Mouse (Mus musculus): ENCODE data around the gene Ipo7.
"Not testable (repeated sequence)": the region's sequence is repeated elsewhere in the genome, so short reads cannot be mapped to it uniquely, and the experiment has no call there.

Gene Ipo7

GRCm38 (mm10) chr7:110018117-110018630 is at the start of gene Ipo7:
Gene Ipo7 (plus strand): TSS chr7:110018274.
- DNase-seq (ENCODE audit: low read depth, low spot score) = peak; percentile 87

DNA sequence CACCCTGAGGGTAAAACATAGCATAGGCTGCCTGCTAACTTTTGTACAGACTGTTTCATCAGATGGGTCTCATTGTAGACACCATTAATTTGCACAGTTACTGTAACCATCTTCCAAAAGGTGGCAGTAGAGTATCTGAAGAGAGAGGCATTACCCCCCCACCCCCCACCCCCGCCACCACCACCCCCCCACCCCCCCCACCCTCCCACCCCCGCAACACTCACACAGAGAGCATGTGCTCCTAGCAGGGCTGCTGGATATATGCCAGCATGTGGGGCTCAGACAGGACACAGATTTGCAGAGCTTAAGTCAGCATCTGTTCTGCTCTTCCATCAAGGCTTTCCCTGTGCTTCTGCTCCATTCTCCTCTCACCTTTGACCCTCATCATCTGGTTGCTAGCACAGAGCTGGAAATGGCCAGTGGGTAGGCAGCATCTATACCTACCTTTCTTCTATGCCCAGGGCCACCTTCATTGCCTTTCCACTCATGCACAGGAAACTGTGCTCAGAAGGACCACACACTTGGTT is 49.1 kb upstream of the Ipo7 start:
- DNase-seq (ENCODE audit: low read depth, low spot score) = no peak

DNA sequence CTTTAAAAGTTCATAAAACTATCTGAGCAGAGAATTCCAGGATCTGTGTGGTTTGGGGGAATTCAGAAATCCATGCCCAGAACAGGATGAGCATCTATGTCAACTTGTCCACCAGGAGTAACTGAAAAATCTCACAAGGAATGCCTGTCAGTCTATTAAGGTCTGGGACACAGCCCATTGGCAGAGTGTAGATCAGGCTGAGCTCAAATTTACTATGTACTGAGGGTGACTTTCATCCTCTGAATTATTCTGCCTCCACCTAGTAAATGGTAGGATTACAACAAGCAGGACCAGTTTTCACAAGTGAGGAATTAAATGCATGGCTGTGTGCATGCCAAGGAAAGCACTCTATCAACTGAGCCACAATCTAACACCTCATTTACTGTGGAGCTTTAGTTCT is 48.5 kb upstream of the Ipo7 start:
- DNase-seq (ENCODE audit: low read depth, low spot score) = no peak

DNA sequence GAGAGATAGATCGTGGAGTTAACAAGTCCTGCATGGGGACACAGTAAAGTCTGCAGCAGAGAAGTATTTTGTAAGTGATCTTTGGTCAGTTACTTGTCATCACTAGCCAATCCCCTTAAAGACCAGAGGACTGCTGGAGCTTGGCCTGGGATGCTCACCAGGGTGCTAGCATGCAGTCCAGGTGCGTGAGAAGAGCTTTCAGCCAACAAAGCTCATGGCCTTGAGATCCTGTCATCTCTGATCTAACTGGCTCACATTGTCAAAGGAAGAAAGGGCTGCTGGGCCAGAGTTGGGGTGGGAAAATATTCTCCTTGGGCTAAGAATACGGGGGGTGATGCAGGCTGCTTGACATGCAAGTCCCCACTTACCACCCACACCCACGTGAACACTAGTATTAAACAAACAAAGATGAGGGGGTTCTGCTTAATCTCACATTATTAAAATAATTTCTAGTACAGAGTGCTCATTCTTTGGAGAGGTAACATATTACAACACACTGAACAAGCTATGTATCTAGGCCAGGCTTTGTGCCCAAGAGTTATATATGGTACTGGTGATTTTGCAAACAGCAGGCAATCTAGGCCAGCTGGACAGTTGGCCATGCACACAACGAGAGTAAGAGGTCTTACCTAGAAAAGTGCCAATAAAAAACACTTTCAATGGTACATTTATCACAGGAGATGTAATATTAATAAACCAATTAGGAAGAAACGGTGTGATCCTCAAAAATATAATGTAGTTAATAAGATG is 41.9 kb upstream of the Ipo7 start:
- DNase-seq (ENCODE audit: low read depth, low spot score) = no peak

- DNase-seq (ENCODE audit: low read depth, low spot score) = not testable (repeated sequence)
Observed at GRCm38 (mm10) chr7:109977131-109977530, 40.9 kb upstream of the Ipo7 start.

- DNase-seq (ENCODE audit: low read depth, low spot score) = not testable (repeated sequence)
Observed at GRCm38 (mm10) chr7:109984608-109985007, 33.5 kb upstream of the Ipo7 start.

DNA sequence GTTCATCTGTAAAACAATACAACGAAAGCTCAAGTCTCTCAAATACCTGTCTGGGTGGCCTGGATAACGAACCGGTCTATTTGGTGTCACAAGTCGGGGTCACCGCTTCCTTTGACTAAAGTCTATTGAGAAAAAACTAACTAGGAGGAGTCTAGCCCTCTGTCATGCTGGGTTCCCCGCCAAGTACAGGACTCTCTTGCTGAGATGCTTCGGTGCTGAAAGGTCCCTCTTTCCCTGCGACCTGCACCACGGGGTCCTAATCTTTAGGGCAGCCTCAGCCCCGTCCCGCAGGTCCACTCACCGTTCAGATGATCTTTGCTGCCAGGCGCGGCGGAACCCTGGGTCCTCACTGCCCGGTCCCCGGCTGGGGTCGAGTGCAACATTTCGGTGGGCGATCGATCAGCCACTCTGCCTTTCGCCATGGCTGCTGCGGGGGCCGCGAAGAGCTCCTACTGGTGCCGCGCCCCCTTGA is 32.4 kb upstream of the Ipo7 start:
- no peak for DNase-seq (ENCODE audit: low read depth, low spot score)

- peak; percentile 99 for DNase-seq (ENCODE audit: low read depth, low spot score)
Observed at GRCm38 (mm10) chr7:109986133-109986669, 31.9 kb upstream of the Ipo7 start.

GRCm38 (mm10) chr7:109986775-109987174 is 31.3 kb upstream of the Ipo7 start, which contains the start of gene Tmem41b:
Gene Tmem41b (minus strand): TSS chr7:109986929.
- not testable (repeated sequence) for DNase-seq (ENCODE audit: low read depth, low spot score)

- no peak for DNase-seq (ENCODE audit: low read depth, low spot score)
Observed at GRCm38 (mm10) chr7:109991286-109991685, 26.8 kb upstream of the Ipo7 start.

DNA sequence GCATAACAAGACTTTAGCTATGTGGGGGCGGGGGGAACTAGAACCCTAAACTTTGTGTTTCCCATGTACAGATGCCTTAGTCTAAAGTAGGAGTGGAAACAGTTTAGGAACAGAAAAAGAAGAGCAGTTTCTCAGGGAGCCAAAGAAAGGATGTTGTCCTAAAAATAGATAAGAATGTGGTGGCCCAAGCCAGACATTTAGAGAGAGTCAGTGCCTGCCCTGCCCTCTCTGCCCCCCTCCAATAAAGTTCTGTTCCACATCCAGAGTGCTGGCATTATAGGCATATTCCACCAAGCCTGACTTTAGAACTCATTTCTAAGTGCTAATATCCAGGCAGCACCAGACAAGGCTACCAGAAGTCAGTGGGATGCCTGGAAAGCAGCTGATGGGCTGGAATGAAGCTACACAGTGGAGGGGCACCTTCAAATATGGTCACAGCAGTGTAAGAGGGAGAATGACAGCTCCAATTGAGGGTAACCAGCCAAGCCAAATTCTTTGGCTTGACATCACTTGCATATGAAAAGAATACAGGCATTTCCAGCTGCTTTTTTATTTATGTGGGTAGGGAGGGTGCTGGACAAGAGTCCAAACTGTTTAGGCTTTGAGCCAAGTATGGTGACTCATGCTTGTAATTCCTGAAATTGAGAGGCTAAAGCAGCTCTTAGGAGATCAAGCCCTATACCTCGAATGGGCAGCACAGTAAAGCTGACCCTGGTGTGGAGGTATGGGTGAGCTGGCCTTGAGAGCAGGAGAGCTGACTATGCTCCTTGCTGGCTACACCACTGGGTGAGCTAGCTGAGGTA is 24.7 kb upstream of the Ipo7 start:
- no peak for DNase-seq (ENCODE audit: low read depth, low spot score)

DNA sequence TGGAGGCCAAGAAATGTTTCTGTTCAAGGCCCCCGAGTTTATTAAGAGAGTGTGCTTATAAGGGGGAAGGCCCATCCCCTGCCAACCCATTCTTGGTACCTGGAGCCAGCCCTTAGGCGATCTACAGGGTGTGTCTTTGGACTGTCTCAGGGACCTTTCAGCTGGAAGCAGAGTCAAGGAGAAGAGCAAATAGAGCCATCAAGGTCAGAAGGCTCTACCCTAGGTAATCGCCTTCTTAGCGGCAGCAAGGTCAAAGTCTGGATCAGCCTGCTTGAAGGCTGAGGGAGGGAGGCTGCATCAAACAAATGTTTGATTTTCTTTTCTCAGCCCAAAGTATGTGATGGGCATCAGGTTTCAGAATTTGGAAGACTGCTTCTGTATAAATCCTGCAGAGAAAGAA is 19.7 kb upstream of the Ipo7 start:
- DNase-seq (ENCODE audit: low read depth, low spot score) = no peak

DNA sequence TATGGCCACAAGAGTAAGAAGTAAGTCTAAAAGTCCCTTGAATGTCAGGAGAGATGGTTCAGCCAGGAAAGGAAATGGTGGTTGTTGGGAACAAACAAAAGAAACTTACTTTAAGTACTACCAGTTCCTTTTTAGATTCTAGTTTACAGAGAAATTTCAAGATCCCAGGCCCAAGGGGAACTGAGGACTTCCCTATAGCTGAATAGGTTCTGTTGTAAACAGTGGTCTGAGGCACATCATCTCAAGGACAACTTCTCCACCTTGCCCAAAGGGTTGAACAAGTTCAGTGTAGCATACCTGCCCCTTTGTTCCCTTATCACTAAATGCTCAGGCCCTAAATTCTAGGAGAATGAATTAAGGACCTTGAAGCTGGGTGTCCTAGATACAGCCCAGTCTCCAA is 16.0 kb upstream of the Ipo7 start:
- no peak for DNase-seq (ENCODE audit: low read depth, low spot score)

DNA sequence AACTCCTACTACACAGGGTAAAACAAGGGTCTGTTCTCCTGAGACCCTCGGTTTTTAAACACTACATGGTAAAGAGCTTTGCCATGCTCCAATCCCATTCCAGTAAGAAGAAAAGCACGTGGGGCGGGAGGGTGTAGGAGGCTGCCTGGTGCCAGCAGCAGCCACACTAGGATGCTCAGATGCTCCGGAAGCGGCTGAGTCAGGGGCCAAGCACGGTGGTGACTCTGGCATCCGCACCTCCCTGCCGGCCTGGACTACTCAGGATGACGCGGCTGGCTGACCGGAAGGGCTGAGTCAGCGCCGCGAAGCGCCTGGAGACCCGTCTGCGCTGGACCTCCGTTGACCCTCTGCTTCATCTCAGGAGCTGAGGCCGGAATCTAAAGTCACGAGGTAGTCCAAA is 15.1 kb upstream of the Ipo7 start:
- no peak for DNase-seq (ENCODE audit: low read depth, low spot score)

DNA sequence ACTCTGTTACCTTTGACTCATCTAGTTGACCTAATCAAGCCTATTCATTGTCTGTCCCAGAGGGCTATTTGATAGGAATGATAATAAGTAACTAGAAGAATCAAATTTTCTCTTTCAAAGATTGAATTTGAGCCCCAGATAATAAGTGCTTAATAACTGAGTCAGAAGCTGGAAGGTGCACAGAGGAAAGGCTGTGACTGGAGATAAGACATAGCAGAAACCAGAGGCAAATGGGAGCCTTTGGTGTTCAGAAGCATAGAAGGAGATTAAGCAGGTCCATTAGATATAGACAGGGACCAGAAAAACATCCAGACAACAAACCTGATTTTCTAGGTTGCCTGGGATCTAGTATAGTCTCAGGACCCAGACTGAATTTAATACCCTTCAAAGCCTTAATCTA is 12.1 kb upstream of the Ipo7 start:
- no peak for DNase-seq (ENCODE audit: low read depth, low spot score)

DNA sequence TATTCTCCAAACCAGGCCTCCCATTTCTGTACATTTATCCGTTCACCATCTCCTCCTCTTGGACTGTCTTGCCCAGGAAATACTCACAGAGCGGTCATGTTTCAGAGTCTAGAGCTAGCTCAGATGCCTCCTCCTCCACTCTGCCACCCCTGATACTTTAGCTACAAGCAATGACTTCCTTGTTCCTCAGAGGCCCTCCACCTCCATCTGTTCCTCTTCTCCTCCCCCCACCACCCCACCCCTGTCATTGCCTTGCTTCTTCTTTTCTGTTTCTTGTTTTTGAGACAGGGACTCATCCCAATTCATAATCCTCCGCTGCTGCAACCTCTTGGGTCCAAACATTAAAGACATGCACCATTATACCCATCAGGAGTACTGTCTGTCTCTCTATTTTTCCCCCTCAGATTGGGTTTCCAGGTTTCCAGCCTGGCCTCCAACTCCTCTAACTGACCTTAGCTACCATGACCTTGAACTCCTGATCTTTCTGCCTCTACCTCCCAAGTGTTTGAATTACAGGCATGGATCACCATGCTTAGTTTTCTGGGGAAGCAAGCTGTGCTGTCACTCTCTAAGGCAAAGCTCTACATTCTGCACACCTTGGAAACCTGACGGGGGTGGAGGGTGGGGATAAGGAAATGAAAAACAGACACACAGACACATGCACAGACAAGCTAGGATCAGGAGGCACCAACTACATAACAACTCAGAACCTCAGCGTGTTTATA is 11.4 kb upstream of the Ipo7 start:
- DNase-seq (ENCODE audit: low read depth, low spot score) = no peak

DNA sequence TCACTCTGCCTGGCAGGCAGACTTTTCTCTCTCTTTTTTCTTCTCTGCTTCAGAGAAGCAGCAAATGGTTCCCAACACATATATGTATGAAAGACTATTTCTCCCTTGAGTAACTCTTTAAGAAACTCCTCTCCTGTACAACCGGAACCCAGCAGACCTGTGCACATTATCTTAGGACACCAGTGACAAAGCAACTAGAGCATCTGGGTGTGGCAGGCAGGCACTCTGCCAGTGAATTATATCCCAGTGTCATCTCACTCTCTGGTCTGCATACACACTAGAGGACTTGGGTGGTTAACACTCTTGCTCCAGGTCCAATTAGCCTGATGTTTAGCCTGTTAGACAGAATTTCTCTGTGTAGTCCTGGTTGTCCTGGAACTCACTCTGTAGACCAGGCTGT is 9.6 kb upstream of the Ipo7 start:
- no peak for DNase-seq (ENCODE audit: low read depth, low spot score)

DNA sequence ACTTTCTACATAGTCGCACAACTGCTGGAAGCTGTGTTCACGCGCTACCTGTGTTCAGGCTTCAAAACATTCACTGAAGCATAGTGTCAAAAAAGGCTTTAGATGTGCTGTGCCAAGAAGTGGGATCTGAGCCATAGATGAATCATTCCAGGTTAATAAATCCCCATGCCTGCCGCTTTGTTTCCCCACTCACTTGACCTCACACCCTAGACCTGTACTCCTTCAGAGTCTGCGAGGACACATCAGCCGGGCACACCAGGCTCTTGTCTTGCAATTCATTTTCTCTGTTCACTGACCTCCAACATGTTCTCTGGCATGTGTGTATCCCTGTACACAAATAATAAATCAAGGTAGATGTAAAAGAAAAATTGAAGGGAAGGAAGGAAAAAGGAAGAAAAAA is 9.0 kb upstream of the Ipo7 start:
- no peak for DNase-seq (ENCODE audit: low read depth, low spot score)

DNA sequence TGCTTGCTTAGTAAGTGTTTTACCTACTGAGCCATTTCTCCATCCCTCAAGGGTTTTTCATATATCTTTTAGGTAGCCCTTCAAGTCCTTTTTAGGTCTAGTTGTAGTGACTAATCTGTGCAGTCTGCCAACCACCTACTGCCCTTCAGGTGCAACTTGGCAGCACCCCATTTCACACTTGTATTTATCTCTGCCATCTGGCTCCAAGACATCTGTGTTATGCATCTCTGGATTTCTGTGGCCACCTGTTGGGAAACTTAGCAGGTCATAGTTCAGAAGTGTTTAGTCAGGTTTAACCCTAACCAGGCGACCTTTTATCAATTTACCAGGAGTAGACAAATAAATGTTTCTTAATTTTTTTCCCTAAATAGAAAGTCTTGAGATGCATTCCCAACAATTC is 6.7 kb upstream of the Ipo7 start:
- no peak for DNase-seq (ENCODE audit: low read depth, low spot score)

GRCm38 (mm10) chr7:110014272-110014671 is 3.8 kb upstream of the Ipo7 start:
- no peak for DNase-seq (ENCODE audit: low read depth, low spot score)
